Mouse (Mus musculus) CH12.LX (cell line): ENCODE results near the gene Ccdc62. TPM values are rescaled to one million over a fixed set of nuclear protein-coding genes. Genes with fewer than 3 reads are reported as not detected.

ENCODE experiments used
- DNase-seq: peaks from one replicate; pipeline ENCODE4 v3.0.0-alpha.2; 2013; ENCODE audit errors: extremely low read depth
- H3K27ac ChIP-seq: 2 replicates; pipeline ENCODE4 v1.5.1; 2012; ENCODE audit warnings: low read depth, mild to moderate bottlenecking, control low read depth, moderate library complexity; ENCODE audit not compliant: insufficient read depth
- H3K27me3 ChIP-seq: replicated peaks from 2 replicates; pipeline ENCODE3; 2012; ENCODE audit warnings: inconsistent platforms
- H3K36me3 ChIP-seq, 2 experiments: replicated peaks in 1 of 2; 2 replicates each; pipeline versions ENCODE3 to v1.6.1; 2012; ENCODE audit warnings: inconsistent platforms in 1 of 2, low read length in 1 of 2, mild to moderate bottlenecking in 1 of 2, mixed read lengths in 1 of 2, moderate library complexity in 1 of 2; ENCODE audit not compliant: control insufficient read depth in 1 of 2, insufficient read depth in 1 of 2
- H3K4me1 ChIP-seq, 2 experiments: 2 replicates each; pipeline ENCODE4 v1.6.1; 2012; ENCODE audit warnings: inconsistent platforms in 1 of 2, moderate library complexity in 1 of 2; ENCODE audit not compliant: insufficient read depth in 2 of 2, control insufficient read depth in 1 of 2
- H3K4me2 ChIP-seq: 2 replicates; pipeline ENCODE4 v1.6.1; 2012; ENCODE audit warnings: low read depth, mild to moderate bottlenecking, control low read depth; ENCODE audit not compliant: poor library complexity, insufficient read depth, severe bottlenecking
- H3K4me3 ChIP-seq, 3 experiments: fragments of 150-350 bp in 1 of 3; sonication (generic) in 1 of 3; replicated peaks in 1 of 3; 2 replicates each; pipeline versions ENCODE3 to v1.5.1; 2011 to 2012; ENCODE audit warnings: low read depth in 2 of 3, low read length in 2 of 3, mild to moderate bottlenecking in 2 of 3, moderate library complexity in 2 of 3, control low read depth in 1 of 3, improper control_type of control experiment in 1 of 3, inconsistent platforms in 1 of 3, mixed read lengths in 1 of 3; ENCODE audit not compliant: poor library complexity in 1 of 3
- H3K79me2 ChIP-seq: replicated peaks from 2 replicates; pipeline ENCODE4 v1.6.1; 2012; ENCODE audit warnings: mild to moderate bottlenecking, moderate library complexity; ENCODE audit not compliant: control insufficient read depth, poor library complexity, insufficient read depth, severe bottlenecking; ENCODE audit errors: extremely low read depth
- H3K9ac ChIP-seq: 2 replicates; pipeline ENCODE4 v1.6.1; 2012; ENCODE audit warnings: low read depth, mild to moderate bottlenecking, control low read depth, moderate library complexity; ENCODE audit not compliant: insufficient read depth
- H3K9me3 ChIP-seq: replicated peaks from 2 replicates; pipeline ENCODE3; 2012; ENCODE audit warnings: low read length, inconsistent platforms, mixed read lengths
- BHLHE40 ChIP-seq: IDR thresholded peaks from 2 replicates; pipeline ENCODE4 v1.6.1; 2011; ENCODE audit warnings: mild to moderate bottlenecking, low read depth, low read length, improper control_type of control experiment
- CHD2 ChIP-seq: IDR thresholded peaks from 2 replicates; pipeline ENCODE4 v1.6.1; 2011; ENCODE audit warnings: low read length, improper control_type of control experiment
- EP300 ChIP-seq: IDR thresholded peaks from 2 replicates; pipeline ENCODE4 v1.6.1; 2011; ENCODE audit warnings: low read length, improper control_type of control experiment
- GABPA ChIP-seq: IDR thresholded peaks from 2 replicates; pipeline ENCODE4 v1.6.1; 2012; ENCODE audit warnings: low read depth, low read length, improper control_type of control experiment, inconsistent platforms; ENCODE audit not compliant: insufficient replicate concordance
- MAZ ChIP-seq: IDR thresholded peaks from 2 replicates; pipeline ENCODE4 v1.6.1; 2012; ENCODE audit warnings: low read depth, mild to moderate bottlenecking, inconsistent platforms, low read length, improper control_type of control experiment, moderate library complexity
- MXI1 ChIP-seq: IDR thresholded peaks from 2 replicates; pipeline ENCODE4 v1.6.1; 2011; ENCODE audit warnings: mild to moderate bottlenecking, low read depth, low read length, improper control_type of control experiment
- NELFE ChIP-seq: IDR thresholded peaks from 2 replicates; pipeline ENCODE4 v1.6.1; 2011; ENCODE audit warnings: low read depth, low read length, improper control_type of control experiment
- PAX5 ChIP-seq: IDR thresholded peaks from 2 replicates; pipeline ENCODE4 v1.6.1; 2012; ENCODE audit warnings: low read length, inconsistent platforms, mixed read lengths
- POLR2AphosphoS2 ChIP-seq: IDR thresholded peaks from 2 replicates; pipeline ENCODE4 v1.6.1; 2011; ENCODE audit warnings: low read depth, low read length, improper control_type of control experiment
- TCF12 ChIP-seq: IDR thresholded peaks from 2 replicates; pipeline ENCODE4 v1.6.1; 2014; ENCODE audit warnings: low read depth, mild to moderate bottlenecking, inconsistent platforms, low read length, improper control_type of control experiment
- UBTF ChIP-seq: IDR thresholded peaks from 2 replicates; pipeline ENCODE4 v1.6.1; 2012; ENCODE audit warnings: low read depth, mild to moderate bottlenecking, inconsistent platforms, low read length, improper control_type of control experiment, moderate library complexity
- ZNF384 ChIP-seq: IDR thresholded peaks from 2 replicates; pipeline ENCODE4 v1.6.1; 2012; ENCODE audit warnings: low read depth, low read length, improper control_type of control experiment, inconsistent platforms
- dilution Hi-C: fragments of 300-500 bp; cut with MboI; formaldehyde crosslinking; loops from 2 replicates; pipeline ENCODE4 v1.14.3; 2020; ENCODE audit warnings: low sequenced_read_pairs; ENCODE audit not compliant: extremely low pct_unique_long_range_greater_than_20kb, extremely low pct_ligation_motif_present
- in situ Hi-C: fragments of 300-500 bp; cut with MboI; formaldehyde crosslinking; loops from 3 replicates; pipeline ENCODE4 v1.14.3; 2019; ENCODE audit warnings: low sequenced_read_pairs, low pct_ligation_motif_present, low pct_unique_long_range_greater_than_20kb, mixed read lengths
- polyA plus RNA-seq: library from polyadenylated mRNA; unstranded; fragments of >175 nt; gene quantifications from 2 replicates; pipeline ENCODE4 v1.2.1, GENCODE M21; 2012; ENCODE audit warnings: low read depth; ENCODE audit not compliant: insufficient read length
- total RNA-seq, 2 experiments: library from RNA; depleted of rRNA; stranded (reverse); fragments of 300-350 nt in 1 of 2; fragments of >200 nt in 1 of 2; gene quantifications; 2 replicates each; pipeline ENCODE4 v1.2.3; 2012 to 2014

Ccdc62 gene
- total and polyA plus RNA-seq, 3 experiments = 1.6 to 5.3 (median 2.0) TPM

- no peak overlapping the region for H3K4me3 ChIP-seq
- dilution Hi-C loops = no loop called here
- DNase-seq = no peak
- TF ChIP-seq PAX5 (no peak), CHD2 (no peak), NELFE (no peak), ZNF384 (no peak)
- TF ChIP-seq, all 38 proteins: peak for 0
- Histone ChIP-seq H3K27ac (peak overlapping the region; percentile 82; the same call in 1 of the 2 replicates), H3K9me3 (no peaks in the 10 kb centered on the region), H3K27me3 (no peaks in the 10 kb centered on the region), H3K36me3 (peaks cover 0 to 19% of the 10 kb centered on the region in 2 experiments), H3K9ac (peak overlapping the region; percentile 33; the same call in 1 of the 2 replicates), H3K4me2 (peak overlapping the region; percentile 95), H3K79me2 (peaks cover 69% of the 10 kb centered on the region), H3K4me1 (peaks cover 45 to 80% of the 10 kb centered on the region in 2 experiments)
- in situ Hi-C loops = no loop called here
Measured at GRCm38 (mm10) chr5:123977231-123977630, 46.8 kb downstream of the Ccdc62 start.

DNA sequence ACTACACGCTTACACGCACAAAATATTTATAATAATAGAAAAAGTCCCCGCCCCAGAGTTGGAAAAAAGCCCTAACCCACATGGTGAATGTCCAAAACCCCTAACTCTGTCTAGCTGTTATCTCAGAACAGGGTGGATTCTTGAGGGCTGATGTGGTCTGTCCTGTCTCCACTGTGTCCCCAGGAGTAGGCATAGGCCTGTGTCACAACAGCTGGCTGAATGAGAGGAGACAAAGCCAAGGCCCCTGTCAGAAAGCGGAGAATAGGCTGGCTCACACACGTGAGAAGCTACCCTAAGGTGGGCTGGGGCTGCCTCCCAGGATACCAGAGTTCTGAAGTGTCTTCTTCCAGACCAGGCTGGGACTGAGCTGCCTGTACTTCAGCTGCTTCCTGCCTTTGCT, 47.7 kb downstream of the Ccdc62 start:
- peaks cover 52 to 83% of the 10 kb centered on the region in 2 experiments for H3K4me1 ChIP-seq
- in situ Hi-C loops = no loop called here
- no peaks in the 10 kb centered on the region for H3K27me3 ChIP-seq
- H3K27ac ChIP-seq = peak overlapping the region; percentile 48
- no peak overlapping the region for H3K4me3 ChIP-seq
- peak overlapping the region; percentile 95 for H3K4me2 ChIP-seq
- peaks cover 78% of the 10 kb centered on the region for H3K79me2 ChIP-seq
- H3K9me3 ChIP-seq = no peaks in the 10 kb centered on the region
- peaks cover 0 to 19% of the 10 kb centered on the region in 2 experiments for H3K36me3 ChIP-seq
- dilution Hi-C loops = no loop called here
- no peak for DNase-seq
- H3K9ac ChIP-seq = peak overlapping the region; percentile 33; the same call in 1 of the 2 replicates
- TF ChIP-seq MXI1 = 0 out of 2 replicates have a peak, but pooled peaks have one; percentile 34
- no peak for TF ChIP-seq GABPA
- TF ChIP-seq UBTF = peak; percentile 51; the same call in 1 of the 2 replicates
- TF ChIP-seq BHLHE40 = 0 out of 2 replicates have a peak, but pooled peaks have one; percentile 24
- TF ChIP-seq NELFE = no peak

DNA sequence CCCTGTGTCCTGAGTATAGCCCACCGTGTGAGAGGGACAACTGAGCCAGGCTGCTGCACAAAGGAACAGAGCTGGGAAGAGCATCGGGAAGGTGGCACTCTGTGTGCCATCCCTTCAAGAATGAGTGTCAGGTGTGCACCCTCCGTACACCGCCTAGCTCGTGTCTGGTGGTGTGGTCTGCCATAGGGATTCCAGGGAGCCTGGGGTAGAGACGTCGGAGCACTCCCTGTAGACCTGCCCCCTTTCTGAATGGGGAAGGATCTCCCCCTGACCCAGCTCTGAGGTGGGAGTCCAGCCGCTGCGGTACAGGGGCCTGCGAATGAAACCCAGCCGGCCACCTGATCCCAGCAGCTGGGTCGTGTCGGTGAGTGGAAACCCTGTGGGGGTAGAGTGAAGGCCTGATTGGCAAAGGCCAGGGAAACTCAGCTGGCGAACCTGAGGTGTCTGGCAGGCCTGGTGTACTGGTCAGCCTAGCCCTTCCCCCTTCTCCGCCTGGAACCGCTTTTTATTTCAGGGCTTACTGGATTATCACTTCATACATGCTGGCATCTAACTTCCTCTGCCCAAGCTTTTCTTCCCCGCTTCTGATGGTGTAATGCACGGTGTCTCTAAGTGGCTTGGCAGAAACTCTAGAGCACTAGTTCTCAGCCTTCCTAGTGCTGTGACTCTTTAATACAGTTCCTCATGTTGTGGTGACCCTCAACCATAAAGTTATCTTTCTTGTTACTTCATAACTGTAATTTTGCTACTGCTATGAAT, 48.9 kb downstream of the Ccdc62 start:
- Histone ChIP-seq H3K9me3 (no peaks in the 10 kb centered on the region), H3K27me3 (no peaks in the 10 kb centered on the region), H3K36me3 (peaks cover under 1 to 28% of the 10 kb centered on the region in 2 experiments), H3K4me1 (peaks cover 59 to 93% of the 10 kb centered on the region in 2 experiments), H3K4me3 (peak overlapping the region in 1 of 3 experiments; percentile 17), H3K27ac (peak overlapping the region; percentile 99), H3K9ac (peak overlapping the region; percentile 6; the same call in 1 of the 2 replicates)
- no peak for DNase-seq
- in situ Hi-C loops = no loop called here
- TF ChIP-seq TCF12 (0 out of 2 replicates have a peak, but pooled peaks have one; percentile 13), MAZ (no peak), EP300 (0 out of 2 replicates have a peak, but pooled peaks have one; percentile 12), CHD2 (no peak), POLR2AphosphoS2 (no peak)
- TF ChIP-seq, all 38 proteins: peak for 2
- Histone ChIP-seq H3K4me2 (peak overlapping the region; percentile 97), H3K79me2 (peaks cover 91% of the 10 kb centered on the region)
- dilution Hi-C loops = no loop called here
